Mouse (Mus musculus): ENCODE results near the gene Slc17a7. TPM values are rescaled to one million over a fixed set of nuclear protein-coding genes. Genes with fewer than 3 reads are reported as not detected.
"Not testable (repeated sequence)": the region's sequence is repeated elsewhere in the genome, so short reads cannot be mapped to it uniquely, and the experiment has no call there.

Slc17a7 gene
- 0.78 and 0.83 TPM in 2 replicates for polyA plus RNA-seq (2015; fragmentation: Nextera tagmentation; extraction: Ambion mirVana)

GRCm38 (mm10) chr7:45163735-45164490, at the start of gene Slc17a7:
Gene Slc17a7, plus strand, starts transcription at chr7:45163949.
- Histone ChIP-seq H3K4me2 (peak within 1 kb of the TSS; percentile 67), H3K4me3 (peak within 1 kb of the TSS; percentile 37), H3K9ac (peak within 1 kb of the TSS; percentile 62), H3K36me3 (peaks cover 21% of the 10 kb centered on the region), H3K4me1 (replicated peaks) (peaks cover 35% of the 10 kb centered on the region), H3K27me3 (peaks cover 66% of the 10 kb centered on the region), H3K27ac (replicated peaks) (no peak within 1 kb of the TSS), H3K9me3 (no peaks in the 10 kb centered on the region)
- ATAC-seq (ENCODE audit: low read depth): no peak
- 2% methylated on average over 41 of the region's 41 CpGs for WGBS

GRCm38 (mm10) chr7:45117566-45117965, 46.2 kb upstream of the Slc17a7 start:
- peaks cover 49% of the 10 kb centered on the region for H3K36me3 ChIP-seq
- no peak overlapping the region for H3K9ac ChIP-seq
- peaks cover 14% of the 10 kb centered on the region for H3K4me1 ChIP-seq (replicated peaks)
- WGBS: 88% methylated on average over 8 of the region's 8 CpGs
- H3K9me3 ChIP-seq: no peaks in the 10 kb centered on the region
- no peak overlapping the region for H3K4me2 ChIP-seq
- no peak overlapping the region for H3K4me3 ChIP-seq
- no peak for ATAC-seq (ENCODE audit: low read depth)
- no peak overlapping the region for H3K27ac ChIP-seq (replicated peaks)
- H3K27me3 ChIP-seq: no peaks in the 10 kb centered on the region

- WGBS: 92% methylated on average over 6 of the region's 6 CpGs
- Histone ChIP-seq H3K4me3 (no peak overlapping the region), H3K27ac (replicated peaks) (no peak overlapping the region), H3K27me3 (no peaks in the 10 kb centered on the region), H3K36me3 (peaks cover 56% of the 10 kb centered on the region), H3K4me1 (replicated peaks) (peaks cover 22% of the 10 kb centered on the region), H3K4me2 (no peak overlapping the region), H3K9ac (no peak overlapping the region), H3K9me3 (no peaks in the 10 kb centered on the region)
- ATAC-seq (ENCODE audit: low read depth): no peak
Observed at GRCm38 (mm10) chr7:45118336-45118735, 45.4 kb upstream of the Slc17a7 start.

- H3K9me3 ChIP-seq: no peaks in the 10 kb centered on the region
- no peak overlapping the region for H3K4me2 ChIP-seq
- H3K27me3 ChIP-seq: no peaks in the 10 kb centered on the region
- WGBS: 79% methylated on average over 5 of the region's 5 CpGs
- H3K36me3 ChIP-seq: peaks cover 59% of the 10 kb centered on the region
- no peak overlapping the region for H3K4me3 ChIP-seq
- no peak for ATAC-seq (ENCODE audit: low read depth)
- H3K27ac ChIP-seq (replicated peaks): no peak overlapping the region
- peaks cover 29% of the 10 kb centered on the region for H3K4me1 ChIP-seq (replicated peaks)
- no peak overlapping the region for H3K9ac ChIP-seq
Observed at GRCm38 (mm10) chr7:45119780-45120709, 43.7 kb upstream of the Slc17a7 start.

DNA sequence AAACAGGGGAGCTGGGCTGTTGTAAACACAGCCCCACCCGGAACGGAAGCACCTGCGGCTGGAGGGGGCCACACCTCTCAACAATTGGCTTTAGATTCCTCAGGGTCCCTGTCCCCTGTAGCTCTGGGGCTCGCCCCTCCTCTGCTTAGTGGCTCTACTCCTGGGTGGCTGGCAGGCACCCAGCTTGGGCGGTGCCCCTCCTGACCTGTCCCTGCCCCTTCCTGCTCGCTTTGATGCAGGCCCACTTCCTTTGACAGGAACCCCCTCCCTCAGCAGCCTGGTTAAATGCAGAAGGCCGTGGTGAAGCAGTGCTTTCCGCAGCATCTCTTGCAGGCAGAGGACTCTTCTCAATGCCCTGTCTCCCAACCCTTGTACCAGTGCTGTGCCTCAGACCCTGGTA, 42.3 kb upstream of the Slc17a7 start:
- 71% methylated on average over 8 of the region's 8 CpGs for WGBS
- H3K9ac ChIP-seq: no peak overlapping the region; the same call in 1 of the 2 replicates

DNA sequence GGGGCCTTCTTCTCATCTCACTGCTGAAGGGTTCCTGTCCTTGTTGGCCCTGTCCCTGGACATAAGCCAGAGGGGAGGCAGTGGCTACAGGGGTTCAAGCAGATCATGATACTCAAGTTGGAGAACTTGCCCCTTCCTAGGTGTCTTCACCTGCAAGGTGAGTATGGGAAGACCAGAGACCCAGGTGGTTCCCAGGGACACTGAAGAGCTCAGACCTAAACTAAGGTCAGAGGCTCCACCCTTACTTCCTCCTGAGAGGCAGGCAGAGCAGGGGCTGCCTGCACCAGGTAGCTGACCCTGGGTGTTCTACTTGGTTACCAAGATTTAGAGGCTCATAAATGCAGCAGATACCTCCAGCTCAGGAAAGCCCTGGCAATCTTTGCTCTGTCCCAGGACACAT, 41.8 kb upstream of the Slc17a7 start:
- Histone ChIP-seq H3K9me3 (no peaks in the 10 kb centered on the region), H3K4me1 (replicated peaks) (peaks cover 49% of the 10 kb centered on the region), H3K4me3 (no peak overlapping the region), H3K4me2 (peak overlapping the region; percentile 15; the same call in 1 of the 2 replicates), H3K36me3 (peaks cover 79% of the 10 kb centered on the region), H3K27me3 (no peaks in the 10 kb centered on the region), H3K9ac (peak overlapping the region; percentile 45; the same call in 1 of the 2 replicates), H3K27ac (replicated peaks) (no peak overlapping the region; the same call in 1 of the 2 replicates)
- ATAC-seq (ENCODE audit: low read depth): no peak

More for the DNA sequence above, 42.3 kb upstream of the Slc17a7 start:
- no peak overlapping the region; the same call in 1 of the 2 replicates for H3K27ac ChIP-seq (replicated peaks)
- H3K27me3 ChIP-seq: no peaks in the 10 kb centered on the region
- peaks cover 73% of the 10 kb centered on the region for H3K36me3 ChIP-seq
- H3K4me3 ChIP-seq: no peak overlapping the region
- no peak overlapping the region for H3K4me2 ChIP-seq
- ATAC-seq (ENCODE audit: low read depth): no peak
- peaks cover 43% of the 10 kb centered on the region for H3K4me1 ChIP-seq (replicated peaks)
- H3K9me3 ChIP-seq: no peaks in the 10 kb centered on the region

DNA sequence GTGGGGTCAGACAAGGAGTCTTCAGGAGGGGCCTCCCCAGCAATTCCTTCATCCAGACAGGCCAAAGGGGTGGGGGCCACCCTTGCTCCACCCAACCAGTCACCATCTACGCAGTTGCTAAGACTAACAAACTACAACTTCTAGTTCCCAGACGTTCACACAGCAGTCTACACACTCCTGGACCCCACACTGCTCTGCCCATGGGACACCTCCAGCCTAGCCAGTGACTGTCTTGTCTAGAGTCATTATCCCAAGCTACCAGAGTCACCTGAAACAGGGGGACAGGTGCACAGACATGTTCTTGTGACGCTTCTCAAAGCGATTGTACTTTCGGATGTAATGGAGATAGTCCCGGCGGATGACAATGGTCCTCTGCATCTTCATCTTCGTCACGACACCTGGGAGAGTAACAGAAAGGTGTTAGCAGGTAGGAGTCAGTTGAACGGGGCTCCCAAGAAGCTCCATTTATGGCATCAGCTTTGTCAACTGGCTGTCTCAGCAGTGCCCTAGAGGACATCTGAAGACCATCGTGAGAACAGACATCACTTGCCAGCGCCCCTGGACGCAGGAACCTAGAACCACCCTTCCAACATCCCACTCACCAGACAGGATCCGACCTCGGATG, 41.1 kb upstream of the Slc17a7 start:
- no peaks in the 10 kb centered on the region for H3K27me3 ChIP-seq
- ATAC-seq (ENCODE audit: low read depth): no peak
- H3K9ac ChIP-seq: peak overlapping the region; percentile 97
- WGBS: 86% methylated on average over 15 of the region's 15 CpGs
- H3K27ac ChIP-seq (replicated peaks): no peak overlapping the region
- H3K4me2 ChIP-seq: peak overlapping the region; percentile 82
- peak overlapping the region; percentile 92 for H3K4me3 ChIP-seq
- peaks cover 81% of the 10 kb centered on the region for H3K36me3 ChIP-seq
- no peaks in the 10 kb centered on the region for H3K9me3 ChIP-seq
- peaks cover 56% of the 10 kb centered on the region for H3K4me1 ChIP-seq (replicated peaks)

- WGBS: 24% methylated on average over 12 of the region's 12 CpGs
- no peaks in the 10 kb centered on the region for H3K27me3 ChIP-seq
- H3K4me1 ChIP-seq (replicated peaks): peaks cover 58% of the 10 kb centered on the region
- H3K9me3 ChIP-seq: no peaks in the 10 kb centered on the region
- H3K4me3 ChIP-seq: peak overlapping the region; percentile 92
- H3K9ac ChIP-seq: peak overlapping the region; percentile 97
- peak overlapping the region; percentile 82 for H3K4me2 ChIP-seq
- ATAC-seq (ENCODE audit: low read depth): no peak
- peak overlapping the region; percentile 91 for H3K27ac ChIP-seq (replicated peaks)
- H3K36me3 ChIP-seq: peaks cover 76% of the 10 kb centered on the region
Observed at GRCm38 (mm10) chr7:45123186-45123570, 40.6 kb upstream of the Slc17a7 start.

DNA sequence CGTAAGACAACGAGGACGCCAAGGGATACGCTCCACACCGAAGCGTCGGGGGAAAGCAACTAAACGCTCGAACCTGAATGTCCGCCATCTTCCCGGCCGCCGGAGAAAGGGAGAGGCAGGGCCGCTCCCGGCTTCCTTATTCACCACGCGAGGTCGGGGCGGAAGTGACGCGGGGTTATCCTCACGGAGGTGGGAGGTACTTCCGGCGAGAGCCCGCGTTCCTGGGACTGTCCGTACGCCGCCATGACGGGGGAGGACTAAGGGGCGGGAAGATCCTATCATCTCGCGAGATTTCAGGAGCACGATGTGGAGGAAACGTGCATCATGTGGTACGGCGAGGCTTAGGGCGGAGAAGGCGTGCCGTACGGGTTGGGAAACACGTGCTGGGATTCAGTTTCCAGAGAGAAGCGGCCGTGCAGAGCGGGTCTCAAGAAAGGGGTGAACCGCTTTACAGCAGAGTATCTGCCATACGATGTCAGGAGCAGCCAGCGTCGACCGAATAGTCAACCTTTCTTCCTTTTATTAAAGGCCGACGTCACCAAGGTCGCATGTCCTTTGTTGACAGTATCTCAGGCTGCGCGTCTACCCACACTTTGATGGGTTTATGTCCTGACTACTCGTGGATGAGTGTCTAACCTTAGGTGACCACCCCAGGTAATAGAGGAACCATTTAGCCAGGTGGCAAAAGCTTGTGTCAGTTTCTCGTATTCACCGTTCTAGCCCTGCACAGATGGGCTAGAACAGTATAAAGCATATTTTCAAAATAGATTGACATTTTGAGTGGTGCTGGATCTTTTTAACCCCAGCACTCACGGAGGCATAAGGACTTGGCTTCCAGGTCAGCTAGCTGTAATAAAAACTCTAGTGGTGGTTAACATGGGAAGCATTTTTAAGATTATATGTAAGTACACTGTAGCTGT, 39.3 kb upstream of the Slc17a7 start, which contains the start of gene Rps11:
Gene Rps11 (minus strand): TSS at position 216 of the 920 bp plus-strand sequence.
- Histone ChIP-seq H3K9ac (peak within 1 kb of the TSS; percentile 97), H3K4me2 (peak within 1 kb of the TSS; percentile 82), H3K9me3 (no peaks in the 10 kb centered on the region), H3K4me1 (replicated peaks) (peaks cover 61% of the 10 kb centered on the region), H3K4me3 (peak within 1 kb of the TSS; percentile 92), H3K27me3 (no peaks in the 10 kb centered on the region), H3K27ac (replicated peaks) (peak within 1 kb of the TSS; percentile 91), H3K36me3 (peaks cover 65% of the 10 kb centered on the region)
- peak; percentile 89 for ATAC-seq (ENCODE audit: low read depth)
- under 1% methylated on average over 59 of the region's 59 CpGs for WGBS

- Histone ChIP-seq H3K4me1 (replicated peaks) (peaks cover 65% of the 10 kb centered on the region), H3K4me3 (peak overlapping the region; percentile 92), H3K9ac (peak overlapping the region; percentile 70; the same call in 1 of the 2 replicates), H3K27me3 (no peaks in the 10 kb centered on the region), H3K4me2 (peak overlapping the region; percentile 59), H3K27ac (replicated peaks) (peak overlapping the region; percentile 91), H3K36me3 (peaks cover 58% of the 10 kb centered on the region), H3K9me3 (no peaks in the 10 kb centered on the region)
- WGBS: 7% methylated on average over 7 of the region's 7 CpGs
- ATAC-seq (ENCODE audit: low read depth): no peak
Observed at GRCm38 (mm10) chr7:45125144-45125600, 38.6 kb upstream of the Slc17a7 start.

DNA sequence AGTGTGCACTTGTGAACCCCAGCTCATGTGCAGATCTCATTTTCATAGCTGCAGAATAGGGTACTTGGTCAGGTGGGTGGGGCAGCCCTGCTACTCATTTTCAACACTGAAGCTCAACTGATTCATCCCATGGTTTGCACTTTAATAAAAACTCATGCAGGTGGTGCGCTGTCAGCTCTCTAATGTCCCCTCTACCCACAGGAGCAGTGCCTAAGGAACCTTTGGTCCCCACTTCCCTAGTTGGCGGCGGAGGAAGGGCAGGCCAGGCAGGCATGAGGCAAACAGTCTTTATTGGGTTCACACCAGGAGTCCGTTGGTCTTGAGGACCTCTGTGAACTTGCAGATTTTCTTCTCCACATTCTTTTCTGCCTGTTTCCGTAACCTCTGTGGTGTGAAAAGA, 38.1 kb upstream of the Slc17a7 start:
- peak overlapping the region; percentile 70; the same call in 1 of the 2 replicates for H3K9ac ChIP-seq
- not testable (repeated sequence) for H3K27me3 ChIP-seq; H3K9me3 ChIP-seq; ATAC-seq (ENCODE audit: low read depth)
- peaks cover 53% of the 10 kb centered on the region for H3K36me3 ChIP-seq
- peak overlapping the region; percentile 91 for H3K27ac ChIP-seq (replicated peaks)
- H3K4me3 ChIP-seq: peak overlapping the region; percentile 92; the same call in 1 of the 2 replicates
- 62% methylated on average over 5 of the region's 5 CpGs for WGBS
- H3K4me1 ChIP-seq (replicated peaks): peaks cover 65% of the 10 kb centered on the region
- H3K4me2 ChIP-seq: peak overlapping the region; percentile 59

Measured in neural tube, embryonic 13.5 days (tissue).